Mouse (Mus musculus) midbrain, embryonic 14.5 days (tissue): ENCODE data around the gene Gm5431. TPM values are rescaled to one million over a fixed set of nuclear protein-coding genes. Genes with fewer than 3 reads are reported as not detected.
A peak's percentile ranks its signal among the peaks of the same experiment; 100 is the strongest.

Experiments
- ATAC-seq: fragments of 200-750 bp; cut with Nextera tagmentation; 2 replicates; pipeline ENCODE4 v1.8.0; 2017; ENCODE audit warnings: moderate number of reproducible peaks, moderate library complexity; ENCODE audit not compliant: low FRiP score, low TSS enrichment
- DNase-seq: peaks from one replicate; pipeline ENCODE4 v3.0.0-alpha.2; 2015
- H3K27ac ChIP-seq: fragments of 300-500 bp; sonication (generic); replicated peaks from 2 replicates; pipeline ENCODE4 v1.5.1; 2014; ENCODE audit warnings: mild to moderate bottlenecking, low read depth, low read length, moderate library complexity
- H3K27me3 ChIP-seq: fragments of 300-500 bp; sonication (generic); 2 replicates; pipeline ENCODE4 v1.6.1; 2014; ENCODE audit warnings: low read length, control low read depth, mixed read lengths; ENCODE audit not compliant: control insufficient read depth, insufficient read depth
- H3K36me3 ChIP-seq: fragments of 300-500 bp; sonication (generic); 2 replicates; pipeline ENCODE4 v1.6.1; 2014; ENCODE audit warnings: low read length, control low read depth; ENCODE audit not compliant: control insufficient read depth, insufficient read depth
- H3K4me1 ChIP-seq: fragments of 300-500 bp; sonication (generic); 2 replicates; pipeline ENCODE4 v1.6.1; 2014; ENCODE audit warnings: mild to moderate bottlenecking, antibody characterized with exemption, low read length, control low read depth; ENCODE audit not compliant: control insufficient read depth, insufficient read depth
- H3K4me2 ChIP-seq: fragments of 300-500 bp; sonication (generic); 2 replicates; pipeline ENCODE4 v1.6.1; 2014; ENCODE audit warnings: mild to moderate bottlenecking, low read length, moderate library complexity
- H3K4me3 ChIP-seq: fragments of 300-500 bp; sonication (generic); replicated peaks from 2 replicates; pipeline ENCODE4 v1.5.1; 2014; ENCODE audit warnings: low read depth, low read length
- H3K9ac ChIP-seq: fragments of 300-500 bp; sonication (generic); replicated peaks from 2 replicates; pipeline ENCODE4 v1.6.1; 2014; ENCODE audit warnings: mild to moderate bottlenecking, low read length, moderate library complexity
- H3K9me3 ChIP-seq: fragments of 300-500 bp; sonication (generic); 2 replicates; pipeline ENCODE4 v1.6.1; 2016; ENCODE audit warnings: low read length, control low read depth, mixed read lengths; ENCODE audit not compliant: control insufficient read depth
- WGBS: fragments of 180-500 bp; shearing (Covaris S2); extraction: QIAGEN DNeasy Blood & Tissue Kit; methylation state at CpG from one replicate; pipeline ENCODE4 v1.1.7; 2014; 5-methylcytosine and 5-hydroxymethylcytosine counted together
- polyA plus RNA-seq: library from polyadenylated mRNA; unstranded; fragments of >200 nt; fragmentation: Nextera tagmentation; extraction: Ambion mirVana; gene quantifications from 2 replicates; pipeline ENCODE4 v1.2.1, GENCODE M21; 2014

Gm5431 gene
- polyA plus RNA-seq, 1 experiment from 2014 or later: 0.34 TPM

GRCm38 (mm10) chr11:48873591-48874290 lies 28.3 kb downstream of the Gm5431 start:
- WGBS: 75% methylated on average over 10 of the region's 10 CpGs
- H3K36me3 ChIP-seq: no peaks in the 10 kb centered on the region
- no peak for DNase-seq
- H3K27me3 ChIP-seq: no peaks in the 10 kb centered on the region
- no peaks in the 10 kb centered on the region for H3K9me3 ChIP-seq
- ATAC-seq: no peak
- no peaks in the 10 kb centered on the region for H3K4me1 ChIP-seq
- no peak overlapping the region for H3K4me3 ChIP-seq
- H3K9ac ChIP-seq: no peak overlapping the region
- no peak overlapping the region for H3K4me2 ChIP-seq
- H3K27ac ChIP-seq: no peak overlapping the region

GRCm38 (mm10) chr11:48872695-48873300 lies 29.2 kb downstream of the Gm5431 start:
- H3K4me3 ChIP-seq: no peak overlapping the region
- DNase-seq (no peak), ATAC-seq (no peak)
- H3K36me3 ChIP-seq: no peaks in the 10 kb centered on the region
- no peaks in the 10 kb centered on the region for H3K4me1 ChIP-seq
- no peak overlapping the region for H3K9ac ChIP-seq
- no peak overlapping the region for H3K4me2 ChIP-seq
- WGBS: 85% methylated on average over 7 of the region's 7 CpGs
- no peaks in the 10 kb centered on the region for H3K27me3 ChIP-seq
- H3K9me3 ChIP-seq: no peaks in the 10 kb centered on the region
- no peak overlapping the region for H3K27ac ChIP-seq

- no peaks in the 10 kb centered on the region for H3K27me3 ChIP-seq
- WGBS: 12% methylated on average over 17 of the region's 17 CpGs
- H3K9me3 ChIP-seq: no peaks in the 10 kb centered on the region
- H3K4me1 ChIP-seq: no peaks in the 10 kb centered on the region
- DNase-seq (peak; percentile 20), ATAC-seq (no peak)
- peak overlapping the region; percentile 62 for H3K4me2 ChIP-seq
- no peaks in the 10 kb centered on the region for H3K36me3 ChIP-seq
- no peak overlapping the region for H3K27ac ChIP-seq
- peak overlapping the region; percentile 33 for H3K4me3 ChIP-seq
- no peak overlapping the region for H3K9ac ChIP-seq
Observed at GRCm38 (mm10) chr11:48871817-48872541, 30.0 kb downstream of the Gm5431 start.

- H3K27ac ChIP-seq: no peak within 1 kb of the TSS
- no peaks in the 10 kb centered on the region for H3K9me3 ChIP-seq
- H3K36me3 ChIP-seq: no peaks in the 10 kb centered on the region
- ATAC-seq: peak; percentile 49
- peak; percentile 63 for DNase-seq
- peak within 1 kb of the TSS; percentile 62 for H3K4me2 ChIP-seq
- peak within 1 kb of the TSS; percentile 33 for H3K4me3 ChIP-seq
- no peak within 1 kb of the TSS; the same call in 1 of the 2 replicates for H3K9ac ChIP-seq
- no peaks in the 10 kb centered on the region for H3K4me1 ChIP-seq
- no peaks in the 10 kb centered on the region for H3K27me3 ChIP-seq
- WGBS: 1% methylated on average over 19 of the region's 19 CpGs
Observed at GRCm38 (mm10) chr11:48871201-48871772, 30.7 kb downstream of the Gm5431 start, which contains the start of gene Irgm1. TSS of gene Irgm1 (minus strand) at chr11:48871683.

- WGBS: 34% methylated on average over 7 of the region's 7 CpGs
- Histone ChIP-seq H3K9me3 (no peaks in the 10 kb centered on the region), H3K4me3 (peak overlapping the region; percentile 33), H3K36me3 (no peaks in the 10 kb centered on the region), H3K9ac (no peak overlapping the region; the same call in 1 of the 2 replicates), H3K27me3 (no peaks in the 10 kb centered on the region), H3K27ac (no peak overlapping the region), H3K4me2 (peak overlapping the region; percentile 62), H3K4me1 (no peaks in the 10 kb centered on the region)
- DNase-seq (no peak), ATAC-seq (no peak)
Observed at GRCm38 (mm10) chr11:48870781-48871180, 31.2 kb downstream of the Gm5431 start.

GRCm38 (mm10) chr11:48869380-48870110 lies 32.5 kb downstream of the Gm5431 start:
- H3K4me2 ChIP-seq: no peak overlapping the region
- H3K4me3 ChIP-seq: no peak overlapping the region
- no peak for DNase-seq
- no peaks in the 10 kb centered on the region for H3K36me3 ChIP-seq
- ATAC-seq: no peak
- no peak overlapping the region for H3K27ac ChIP-seq
- 79% methylated on average over 7 of the region's 7 CpGs for WGBS
- no peaks in the 10 kb centered on the region for H3K9me3 ChIP-seq
- H3K27me3 ChIP-seq: no peaks in the 10 kb centered on the region
- H3K4me1 ChIP-seq: no peaks in the 10 kb centered on the region
- H3K9ac ChIP-seq: no peak overlapping the region

GRCm38 (mm10) chr11:48866481-48866880 lies 35.5 kb downstream of the Gm5431 start:
- no peak overlapping the region for H3K4me3 ChIP-seq
- H3K9me3 ChIP-seq: no peaks in the 10 kb centered on the region
- no peaks in the 10 kb centered on the region for H3K36me3 ChIP-seq
- no peak overlapping the region for H3K4me2 ChIP-seq
- H3K27ac ChIP-seq: no peak overlapping the region
- H3K4me1 ChIP-seq: no peaks in the 10 kb centered on the region
- WGBS: 95% methylated on average over 9 of the region's 9 CpGs
- no peak overlapping the region for H3K9ac ChIP-seq
- DNase-seq (no peak), ATAC-seq (no peak)
- no peaks in the 10 kb centered on the region for H3K27me3 ChIP-seq

GRCm38 (mm10) chr11:48863808-48864207 lies 38.2 kb downstream of the Gm5431 start:
- ATAC-seq: no peak
- no peaks in the 10 kb centered on the region for H3K36me3 ChIP-seq
- 86% methylated on average over 3 of the region's 3 CpGs for WGBS

More at GRCm38 (mm10) chr11:48863808-48864207, 38.2 kb downstream of the Gm5431 start:
- Histone ChIP-seq H3K27ac (no peak overlapping the region), H3K27me3 (peaks cover 5% of the 10 kb centered on the region), H3K9ac (no peak overlapping the region), H3K4me2 (no peak overlapping the region), H3K9me3 (no peaks in the 10 kb centered on the region), H3K4me3 (no peak overlapping the region), H3K4me1 (0 out of 2 replicates have a peak, but pooled peaks cover under 1% of the 10 kb centered on the region)
- DNase-seq: no peak
